Mouse (Mus musculus): ENCODE results near the gene Cdx2. TPM values are rescaled to one million over a fixed set of nuclear protein-coding genes. Genes with fewer than 3 reads are reported as not detected.
A peak's percentile ranks its signal among the peaks of the same experiment; 100 is the strongest.

Gene Cdx2
- polyA plus RNA-seq, 1 experiment from 2014 or later = not detected

DNA sequence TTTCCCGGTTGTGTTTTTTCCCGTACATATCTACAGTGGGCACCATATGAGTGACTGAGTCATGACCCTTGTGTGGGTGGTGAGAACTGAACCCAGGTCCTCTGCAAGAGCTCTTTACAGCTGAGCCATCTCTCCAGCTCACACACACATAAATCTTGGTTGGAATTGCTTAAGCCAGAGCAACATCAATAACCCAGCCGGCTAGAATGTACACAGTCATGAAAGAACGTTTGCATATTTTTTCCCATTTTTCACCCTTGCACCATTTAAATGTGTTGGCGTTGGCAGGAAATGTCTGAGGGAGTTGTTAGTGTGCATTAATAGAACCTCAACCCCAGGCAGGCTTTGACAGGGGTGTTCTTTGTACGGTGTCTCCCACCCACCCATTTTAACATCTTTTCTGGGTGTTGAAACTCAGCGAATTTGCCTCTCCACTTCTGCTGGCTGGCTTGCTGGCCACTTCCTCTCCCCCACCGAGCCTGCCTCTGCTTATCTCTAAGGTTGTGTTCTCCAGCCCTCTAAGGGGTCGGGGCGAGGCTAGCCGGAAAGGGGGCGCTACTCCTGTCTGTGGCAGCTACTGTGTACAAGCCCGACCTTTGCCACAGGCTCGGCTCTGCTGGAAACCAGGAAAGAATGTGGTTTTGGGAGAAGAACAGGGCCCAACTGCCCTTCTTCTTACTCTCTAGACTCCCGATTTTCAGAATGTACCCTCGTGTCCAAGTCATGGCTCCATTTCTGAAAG lies 15.1 kb downstream of the Cdx2 start:
- Histone ChIP-seq H3K4me2 (peak overlapping the region; percentile 11; the same call in 1 of the 2 replicates), H3K27ac (ENCODE audit: low read depth, low read length) (no peak overlapping the region), H3K27me3 (ENCODE audit: control insufficient read depth, insufficient read depth, low read length) (peaks cover 40% of the 10 kb centered on the region), H3K36me3 (ENCODE audit: control insufficient read depth, insufficient read depth, low read length) (no peaks in the 10 kb centered on the region), H3K4me1 (ENCODE audit: control insufficient read depth, insufficient read depth, low read length) (peaks cover 9% of the 10 kb centered on the region; the same call in 1 of the 2 replicates), H3K4me3 (ENCODE audit: low read depth, low read length) (no peak overlapping the region), H3K9me3 (replicated peaks; ENCODE audit: control insufficient read depth, low read length) (no peaks in the 10 kb centered on the region), H3K9ac (ENCODE audit: low read depth, low read length) (no peak overlapping the region)
- 25% methylated on average over 16 of the region's 16 CpGs for whole genome bisulfite sequencing (ENCODE audit: insufficient replicate concordance)
- no peak for ATAC-seq (replicated peaks; ENCODE audit: insufficient number of reproducible peaks, low FRiP score, low TSS enrichment)

DNA sequence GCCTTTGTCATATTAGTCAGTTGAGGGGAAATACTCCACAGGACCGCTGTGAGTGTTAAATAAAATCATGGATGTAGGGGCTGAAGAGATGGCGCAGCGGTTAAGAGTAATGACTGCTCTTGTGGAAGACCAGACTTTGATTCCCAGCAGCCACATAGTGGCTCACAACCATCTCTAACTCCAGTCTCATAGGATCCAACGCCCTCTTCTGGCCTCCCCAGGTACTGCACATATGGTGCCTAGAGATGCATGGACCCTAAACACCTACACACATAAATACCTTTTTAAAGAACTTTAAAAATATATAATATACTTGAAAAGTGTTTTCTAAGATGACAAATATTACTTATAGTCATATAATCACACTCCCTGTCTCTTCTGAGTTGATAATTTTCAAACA lies 22.7 kb downstream of the Cdx2 start:
- Histone ChIP-seq H3K4me2 (no peak overlapping the region), H3K4me3 (ENCODE audit: low read depth, low read length) (no peak overlapping the region), H3K27ac (ENCODE audit: low read depth, low read length) (no peak overlapping the region), H3K36me3 (ENCODE audit: control insufficient read depth, insufficient read depth, low read length) (no peaks in the 10 kb centered on the region), H3K27me3 (ENCODE audit: control insufficient read depth, insufficient read depth, low read length) (peaks cover 22% of the 10 kb centered on the region), H3K9ac (ENCODE audit: low read depth, low read length) (no peak overlapping the region), H3K9me3 (replicated peaks; ENCODE audit: control insufficient read depth, low read length) (no peaks in the 10 kb centered on the region), H3K4me1 (ENCODE audit: control insufficient read depth, insufficient read depth, low read length) (no peaks in the 10 kb centered on the region)
- ATAC-seq (replicated peaks; ENCODE audit: insufficient number of reproducible peaks, low FRiP score, low TSS enrichment) = no peak
- 70% methylated on average over 4 of the region's 4 CpGs for WGBS (ENCODE audit: insufficient replicate concordance)

DNA sequence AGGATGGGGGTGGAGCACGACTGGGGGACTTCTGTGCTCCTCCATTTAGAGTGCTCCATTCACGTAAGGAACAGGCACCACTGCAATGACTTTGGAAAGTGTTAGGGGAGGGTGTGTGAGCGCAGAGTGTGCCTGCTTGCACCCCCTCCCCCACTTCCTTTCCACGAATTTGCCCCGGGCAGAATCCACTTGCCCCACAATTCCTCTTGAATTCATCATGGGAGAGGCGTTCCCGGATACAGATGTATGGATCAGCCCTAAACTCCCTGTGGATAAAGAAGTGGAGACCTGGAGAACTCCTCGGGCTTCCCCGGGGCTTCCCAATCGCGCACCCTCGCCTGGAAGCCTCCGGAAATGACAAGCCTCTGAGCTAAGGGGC lies 29.5 kb downstream of the Cdx2 start:
- Histone ChIP-seq H3K9ac (ENCODE audit: low read depth, low read length) (no peak overlapping the region), H3K4me3 (ENCODE audit: low read depth, low read length) (no peak overlapping the region)

DNA sequence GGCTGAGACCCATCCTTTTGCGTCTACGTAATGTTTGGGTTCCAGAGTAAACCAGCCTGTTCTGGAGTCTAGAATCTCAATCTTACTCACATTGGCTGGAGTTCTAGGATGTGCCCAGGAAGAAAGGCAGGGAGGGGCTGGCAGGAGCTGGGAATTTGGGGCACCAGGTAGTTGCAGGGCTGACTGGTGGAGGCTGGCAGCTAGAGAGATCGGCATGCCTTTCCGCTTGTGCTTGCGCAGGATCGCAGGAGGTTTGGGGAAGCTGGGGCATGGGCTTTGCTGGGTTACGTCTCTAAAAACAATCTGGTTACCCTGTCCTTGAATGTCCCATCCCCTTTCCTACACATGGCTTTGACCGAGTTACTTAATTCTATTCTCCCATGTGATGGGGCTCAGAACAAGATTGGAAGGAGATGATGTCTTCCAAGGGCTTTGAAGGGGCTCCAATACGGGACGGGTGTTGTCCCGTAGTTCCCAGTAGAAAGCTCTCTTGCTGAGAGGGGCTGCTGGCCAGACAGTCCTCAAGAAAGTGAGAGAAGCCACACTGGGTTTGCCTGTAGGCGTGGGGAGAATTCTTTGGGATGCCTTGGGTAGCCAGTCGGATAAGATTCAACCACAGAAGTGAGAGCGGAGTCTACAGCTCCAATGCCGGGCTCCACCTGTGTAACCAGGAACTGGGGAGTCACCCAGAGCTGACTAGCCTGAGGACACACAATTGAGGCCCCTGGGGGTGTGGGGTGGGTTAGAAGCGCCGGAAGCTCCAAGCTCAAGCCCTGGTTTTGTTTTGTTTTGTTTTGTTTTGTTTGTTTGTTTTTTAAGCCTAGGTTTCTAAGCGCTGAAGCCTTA lies 30.1 kb downstream of the Cdx2 start:
- H3K27ac ChIP-seq (ENCODE audit: low read depth, low read length) = no peak overlapping the region
- 2% methylated on average over 18 of the region's 18 CpGs for WGBS (ENCODE audit: insufficient replicate concordance)
- H3K27me3 ChIP-seq (ENCODE audit: control insufficient read depth, insufficient read depth, low read length) = peaks cover 86% of the 10 kb centered on the region
- no peak for ATAC-seq (replicated peaks; ENCODE audit: insufficient number of reproducible peaks, low FRiP score, low TSS enrichment)
- H3K9me3 ChIP-seq (replicated peaks; ENCODE audit: control insufficient read depth, low read length) = no peaks in the 10 kb centered on the region
- H3K9ac ChIP-seq (ENCODE audit: low read depth, low read length) = no peak overlapping the region
- H3K4me1 ChIP-seq (ENCODE audit: control insufficient read depth, insufficient read depth, low read length) = no peaks in the 10 kb centered on the region
- H3K4me3 ChIP-seq (ENCODE audit: low read depth, low read length) = no peak overlapping the region
- no peak overlapping the region for H3K4me2 ChIP-seq
- H3K36me3 ChIP-seq (ENCODE audit: control insufficient read depth, insufficient read depth, low read length) = no peaks in the 10 kb centered on the region

More for the DNA sequence above, 29.5 kb downstream of the Cdx2 start:
- WGBS (ENCODE audit: insufficient replicate concordance) = under 1% methylated on average over 13 of the region's 13 CpGs
- no peaks in the 10 kb centered on the region for H3K36me3 ChIP-seq (ENCODE audit: control insufficient read depth, insufficient read depth, low read length)
- H3K4me1 ChIP-seq (ENCODE audit: control insufficient read depth, insufficient read depth, low read length) = no peaks in the 10 kb centered on the region
- ATAC-seq (replicated peaks; ENCODE audit: insufficient number of reproducible peaks, low FRiP score, low TSS enrichment) = no peak
- H3K4me2 ChIP-seq = no peak overlapping the region
- H3K27ac ChIP-seq (ENCODE audit: low read depth, low read length) = no peak overlapping the region
- peaks cover 80% of the 10 kb centered on the region for H3K27me3 ChIP-seq (ENCODE audit: control insufficient read depth, insufficient read depth, low read length)
- no peaks in the 10 kb centered on the region for H3K9me3 ChIP-seq (replicated peaks; ENCODE audit: control insufficient read depth, low read length)

DNA sequence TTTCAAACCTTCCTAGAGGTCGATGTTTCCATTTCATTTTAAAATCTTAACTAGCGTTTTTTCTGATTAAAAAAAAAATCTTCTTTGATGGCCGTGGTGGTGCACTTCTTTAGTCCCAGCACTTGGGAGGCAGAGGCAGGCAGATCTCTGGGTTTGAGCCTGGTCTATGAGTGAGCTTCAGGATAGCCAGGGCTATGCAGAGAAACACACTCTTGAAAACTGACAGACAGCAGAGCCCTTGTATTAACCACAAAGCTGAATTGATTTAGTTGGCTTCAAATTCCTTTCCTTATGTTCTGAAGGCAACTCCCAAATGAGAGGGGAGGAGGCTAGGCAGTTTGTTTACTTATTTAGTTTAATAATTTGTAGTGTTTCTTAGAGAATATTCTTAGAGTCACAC lies 31.3 kb downstream of the Cdx2 start:
- Histone ChIP-seq H3K4me3 (ENCODE audit: low read depth, low read length) (no peak overlapping the region), H3K27ac (ENCODE audit: low read depth, low read length) (no peak overlapping the region), H3K4me1 (ENCODE audit: control insufficient read depth, insufficient read depth, low read length) (no peaks in the 10 kb centered on the region; the same call in 1 of the 2 replicates), H3K9me3 (replicated peaks; ENCODE audit: control insufficient read depth, low read length) (no peaks in the 10 kb centered on the region), H3K36me3 (ENCODE audit: control insufficient read depth, insufficient read depth, low read length) (no peaks in the 10 kb centered on the region), H3K4me2 (no peak overlapping the region), H3K9ac (ENCODE audit: low read depth, low read length) (no peak overlapping the region), H3K27me3 (ENCODE audit: control insufficient read depth, insufficient read depth, low read length) (peaks cover 91% of the 10 kb centered on the region)
- 13% methylated on average over 3 of the region's 3 CpGs for WGBS (ENCODE audit: insufficient replicate concordance)
- ATAC-seq (replicated peaks; ENCODE audit: insufficient number of reproducible peaks, low FRiP score, low TSS enrichment) = no peak

DNA sequence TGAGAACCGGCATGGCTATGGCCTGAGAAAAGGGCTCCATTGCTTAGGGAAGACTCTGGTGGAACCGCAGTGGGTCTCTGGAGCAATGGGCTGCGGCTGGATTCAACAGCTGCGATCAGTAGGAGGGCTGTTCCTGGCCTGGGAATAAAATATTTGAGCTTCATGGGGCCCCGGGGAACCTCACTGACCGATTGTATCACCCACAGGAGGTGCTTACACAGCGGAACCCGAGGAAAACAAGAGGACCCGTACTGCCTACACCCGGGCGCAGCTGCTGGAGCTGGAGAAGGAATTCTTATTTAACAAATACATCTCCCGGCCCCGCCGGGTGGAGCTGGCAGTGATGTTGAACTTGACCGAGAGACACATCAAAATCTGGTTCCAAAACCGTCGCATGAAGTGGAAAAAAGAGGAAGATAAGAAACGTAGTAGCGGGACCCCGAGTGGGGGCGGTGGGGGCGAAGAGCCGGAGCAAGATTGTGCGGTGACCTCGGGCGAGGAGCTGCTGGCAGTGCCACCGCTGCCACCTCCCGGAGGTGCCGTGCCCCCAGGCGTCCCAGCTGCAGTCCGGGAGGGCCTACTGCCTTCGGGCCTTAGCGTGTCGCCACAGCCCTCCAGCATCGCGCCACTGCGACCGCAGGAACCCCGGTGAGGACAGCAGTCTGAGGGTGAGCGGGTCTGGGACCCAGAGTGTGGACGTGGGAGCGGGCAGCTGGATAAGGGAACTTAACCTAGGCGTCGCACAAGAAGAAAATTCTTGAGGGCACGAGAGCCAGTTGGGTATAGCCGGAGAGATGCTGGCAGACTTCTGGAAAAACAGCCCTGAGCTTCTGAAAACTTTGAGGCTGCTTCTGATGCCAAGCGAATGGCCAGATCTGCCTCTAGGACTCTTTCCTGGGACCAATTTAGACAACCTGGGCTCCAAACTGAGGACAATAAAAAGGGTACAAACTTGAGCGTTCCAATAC lies 32.6 kb downstream of the Cdx2 start:
- Histone ChIP-seq H3K27me3 (ENCODE audit: control insufficient read depth, insufficient read depth, low read length) (peaks cover 96% of the 10 kb centered on the region), H3K4me1 (ENCODE audit: control insufficient read depth, insufficient read depth, low read length) (peaks cover 4% of the 10 kb centered on the region), H3K4me3 (ENCODE audit: low read depth, low read length) (no peak overlapping the region), H3K36me3 (ENCODE audit: control insufficient read depth, insufficient read depth, low read length) (no peaks in the 10 kb centered on the region), H3K9me3 (replicated peaks; ENCODE audit: control insufficient read depth, low read length) (no peaks in the 10 kb centered on the region), H3K9ac (ENCODE audit: low read depth, low read length) (no peak overlapping the region), H3K27ac (ENCODE audit: low read depth, low read length) (no peak overlapping the region), H3K4me2 (no peak overlapping the region)
- 1% methylated on average over 48 of the region's 48 CpGs for WGBS (ENCODE audit: insufficient replicate concordance)
- ATAC-seq (replicated peaks; ENCODE audit: insufficient number of reproducible peaks, low FRiP score, low TSS enrichment) = no peak

DNA sequence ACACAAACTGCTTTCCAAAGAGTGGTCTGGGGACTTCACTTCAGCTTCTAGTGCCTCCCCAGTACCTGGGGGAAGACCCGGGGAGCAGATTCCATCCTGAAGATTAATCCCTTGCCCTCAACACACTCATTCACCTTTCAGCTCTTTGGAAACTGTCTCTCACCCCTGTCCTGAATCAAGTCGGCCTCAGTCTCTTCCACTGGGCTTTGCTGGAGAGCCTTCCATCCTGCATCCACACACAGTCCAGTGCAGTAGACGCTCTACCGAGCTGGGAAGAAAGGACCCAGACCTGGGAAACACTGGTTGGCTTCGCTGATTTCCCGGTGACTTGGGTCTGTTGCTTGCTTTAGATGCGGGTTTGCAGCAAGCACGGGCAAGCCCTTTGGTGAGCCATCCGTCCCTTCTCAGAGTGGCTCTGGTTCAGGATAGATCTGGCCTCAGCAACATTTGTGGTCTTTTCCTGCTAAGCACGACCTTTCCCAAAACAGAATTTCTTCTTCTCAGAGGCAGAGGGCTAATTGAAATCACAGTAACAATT lies 34.2 kb downstream of the Cdx2 start:
- Histone ChIP-seq H3K4me3 (ENCODE audit: low read depth, low read length) (no peak overlapping the region), H3K27ac (ENCODE audit: low read depth, low read length) (no peak overlapping the region), H3K36me3 (ENCODE audit: control insufficient read depth, insufficient read depth, low read length) (no peaks in the 10 kb centered on the region), H3K9ac (ENCODE audit: low read depth, low read length) (no peak overlapping the region), H3K27me3 (ENCODE audit: control insufficient read depth, insufficient read depth, low read length) (peaks cover 96% of the 10 kb centered on the region), H3K9me3 (replicated peaks; ENCODE audit: control insufficient read depth, low read length) (no peaks in the 10 kb centered on the region), H3K4me1 (ENCODE audit: control insufficient read depth, insufficient read depth, low read length) (peaks cover 4% of the 10 kb centered on the region), H3K4me2 (no peak overlapping the region)
- 4% methylated on average over 10 of the region's 10 CpGs for WGBS (ENCODE audit: insufficient replicate concordance)
- no peak for ATAC-seq (replicated peaks; ENCODE audit: insufficient number of reproducible peaks, low FRiP score, low TSS enrichment)
